Mouse (Mus musculus) Patski (cell line): ENCODE data around the gene Kynu. TPM values are rescaled to one million over a fixed set of nuclear protein-coding genes. Genes with fewer than 3 reads are reported as not detected.

ENCODE experiments used
- ATAC-seq: fragments of 100-300 bp; one replicate; pipeline ENCODE4 v1.8.0; 2021
- CTCF ChIA-PET: fragments of 350-600 bp; sonication (Branson Sonifier 250); formaldehyde crosslinking; loops from one replicate; lab custom pipeline; 2022; ENCODE audit warnings: inconsistent platforms; lab: Charles Lee
- POLR2A ChIA-PET: fragments of 350-600 bp; sonication (Branson Sonifier 250); formaldehyde crosslinking; loops from one replicate; lab custom pipeline; 2022; ENCODE audit warnings: antibody characterized with exemption, inconsistent platforms; lab: Charles Lee
- DNase-seq: peaks from one replicate; pipeline ENCODE4 v3.0.0-alpha.2; 2011; ENCODE audit warnings: low read depth, low spot score
- H3K27me3 ChIP-seq: fragments of 371-371 bp; one replicate; pipeline ENCODE4 v1.5.1; 2021
- CTCF ChIP-seq: fragments of 100-300 bp; IDR thresholded peaks from one replicate; pipeline ENCODE4 v1.5.1; 2021
- in situ Hi-C: fragments of 300-500 bp; cut with MboI; formaldehyde crosslinking; loops from 3 replicates; pipeline ENCODE4 v1.11.1; 2018; ENCODE audit warnings: low pct_unique_long_range_greater_than_20kb, mixed read lengths
- polyA plus RNA-seq: library from polyadenylated mRNA; unstranded; gene quantifications from one replicate; pipeline ENCODE4 v1.2.3, GENCODE M21; 2021

The Kynu gene
- polyA plus RNA-seq, 1 experiment from 2014 or later, result 0.26 TPM

- no peak for DNase-seq
- ChIA-PET POLR2A (no interaction called here), CTCF (no interaction called here)
- ATAC-seq, result no peak
- H3K27me3 ChIP-seq, result peaks cover 6% of the 10 kb centered on the region
- in situ Hi-C loops, result no loop called here
- TF ChIP-seq CTCF, result no peak
Observed at GRCm38 (mm10) chr2:43727181-43727580, 172.1 kb downstream of the Kynu start.

DNA sequence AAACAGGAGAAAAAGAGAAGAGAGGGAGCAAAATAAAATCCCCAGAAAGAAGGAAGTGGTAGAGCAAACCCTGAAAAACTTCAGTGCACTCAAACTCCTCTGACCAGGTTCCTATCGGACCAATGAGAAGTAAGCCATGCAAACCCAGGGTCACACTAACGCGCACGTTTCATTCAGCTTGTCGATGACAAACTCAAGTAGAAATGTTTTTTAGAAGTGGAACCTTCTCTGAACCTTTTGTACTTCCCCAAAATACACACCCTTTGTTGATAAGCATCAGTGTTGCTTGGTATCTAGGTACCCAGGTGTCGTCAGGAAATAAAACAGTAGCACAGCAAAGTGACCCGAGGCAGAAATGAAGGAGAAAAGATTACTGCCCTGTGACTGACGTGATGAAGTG is 172.6 kb downstream of the Kynu start:
- no peak for TF ChIP-seq CTCF
- CTCF ChIA-PET, result no interaction called here
- ATAC-seq, result no peak
- peaks cover 6% of the 10 kb centered on the region for H3K27me3 ChIP-seq
- DNase-seq, result no peak
- POLR2A ChIA-PET, result no interaction called here
- in situ Hi-C loops, result no loop called here

- ChIA-PET POLR2A (no interaction called here), CTCF (no interaction called here)
- no peak for DNase-seq
- no peak for TF ChIP-seq CTCF
- peaks cover 6% of the 10 kb centered on the region for H3K27me3 ChIP-seq
- in situ Hi-C loops, result no loop called here
- no peak for ATAC-seq
Observed at GRCm38 (mm10) chr2:43728831-43729230, 173.7 kb downstream of the Kynu start.

Other genes starting within 250 kb of the Kynu start
- gene Arhgap15, start 193.5 kb downstream of the Kynu start, polyA plus RNA-seq, result not detected